Mouse (Mus musculus) liver, postnatal 0 days (tissue): ENCODE results near the gene Ssbp1.

Experiments
- CTCF ChIP-seq: sonication (generic); IDR thresholded peaks from 2 replicates; pipeline ENCODE4 v1.5.1; 2016; ENCODE audit warnings: antibody characterized with exemption, low read depth
- EP300 ChIP-seq: IDR thresholded peaks from 2 replicates; pipeline ENCODE4 v1.6.1; 2016; ENCODE audit warnings: antibody characterized with exemption, low read depth, mild to moderate bottlenecking

GRCm38 (mm10) chr6:40482318-40482717, 11.2 kb downstream of the Ssbp1 start:
- TF ChIP-seq CTCF, result no peak
- TF ChIP-seq EP300, result no peak
